Mouse (Mus musculus) cerebellum, postnatal 25 days (tissue): Measurements from ENCODE around the gene Glud1.

Source experiments
- DNase-seq, 2 experiments: peaks; one replicate each; pipeline ENCODE4 v3.0.0; 2021; ENCODE audit warnings: mixed read lengths in 2 of 2

Glud1 gene

GRCm38 (mm10) chr14:34310234-34310965, at the start of gene Glud1, which contains the start of gene Shld2:
Glud1 (plus strand) TSS chr14:34310727.
Shld2 (minus strand) TSS chr14:34310493.
- peak; percentile 98 to 99 for DNase-seq

- no peak for DNase-seq
Measured at GRCm38 (mm10) chr14:34268046-34268445, 42.5 kb upstream of the Glud1 start.

GRCm38 (mm10) chr14:34273280-34273679, 37.2 kb upstream of the Glud1 start:
- no peak for DNase-seq

- no peak for DNase-seq
Measured at GRCm38 (mm10) chr14:34274141-34274540, 36.4 kb upstream of the Glud1 start.

GRCm38 (mm10) chr14:34275225-34275624, 35.3 kb upstream of the Glud1 start:
- DNase-seq = no peak

- no peak for DNase-seq
Measured at GRCm38 (mm10) chr14:34279726-34280125, 30.8 kb upstream of the Glud1 start.

- no peak for DNase-seq
Measured at GRCm38 (mm10) chr14:34280798-34281197, 29.7 kb upstream of the Glud1 start.

GRCm38 (mm10) chr14:34281736-34282269, 28.7 kb upstream of the Glud1 start:
- no peak for DNase-seq

- no peak for DNase-seq
Measured at GRCm38 (mm10) chr14:34288396-34288795, 22.1 kb upstream of the Glud1 start.

GRCm38 (mm10) chr14:34289259-34290015, 21.1 kb upstream of the Glud1 start:
- DNase-seq = no peak

GRCm38 (mm10) chr14:34290229-34290628, 20.3 kb upstream of the Glud1 start:
- DNase-seq = no peak

GRCm38 (mm10) chr14:34293641-34294040, 16.9 kb upstream of the Glud1 start:
- DNase-seq = no peak

- DNase-seq = no peak
Measured at GRCm38 (mm10) chr14:34296350-34296749, 14.2 kb upstream of the Glud1 start.

- no peak for DNase-seq
Measured at GRCm38 (mm10) chr14:34297038-34297437, 13.5 kb upstream of the Glud1 start.

- DNase-seq = no peak
Measured at GRCm38 (mm10) chr14:34297634-34298033, 12.9 kb upstream of the Glud1 start.

- DNase-seq = no peak
Measured at GRCm38 (mm10) chr14:34298871-34299700, 11.4 kb upstream of the Glud1 start.

- DNase-seq = no peak
Measured at GRCm38 (mm10) chr14:34302681-34303242, 7.8 kb upstream of the Glud1 start.

GRCm38 (mm10) chr14:34303265-34303680, 7.3 kb upstream of the Glud1 start:
- no peak for DNase-seq

GRCm38 (mm10) chr14:34309266-34309665, 1.3 kb upstream of the Glud1 start:
- no peak for DNase-seq

GRCm38 (mm10) chr14:34309907-34310233, 657 bp upstream of the Glud1 start:
- no peak for DNase-seq

GRCm38 (mm10) chr14:34311021-34311631, 599 bp downstream of the Glud1 start:
- peak in 1 of 2 experiments; percentile 71 for DNase-seq

GRCm38 (mm10) chr14:34311691-34312090, 1.2 kb downstream of the Glud1 start:
- peak in 1 of 2 experiments; percentile 28 for DNase-seq
